Mouse (Mus musculus) splenic B cell, adult 2 months (primary cell): Measurements from ENCODE around the gene Fmn2.

ENCODE experiments used
- DNase-seq: peaks from one replicate; pipeline ENCODE4 v3.0.0-alpha.2; 2011; ENCODE audit warnings: low read depth, low spot score
- H3K27me3 ChIP-seq: 2 replicates; pipeline ENCODE4 v1.6.1; 2012; ENCODE audit warnings: mild to moderate bottlenecking, low read length, moderate library complexity, mixed read lengths; ENCODE audit not compliant: control insufficient read depth, poor library complexity, insufficient read depth, severe bottlenecking
- H3K36me3 ChIP-seq: 2 replicates; pipeline ENCODE4 v1.6.1; 2012; ENCODE audit warnings: mild to moderate bottlenecking, low read length, moderate library complexity, mixed read lengths; ENCODE audit not compliant: control insufficient read depth, poor library complexity, insufficient read depth, severe bottlenecking

Gene Fmn2

DNA sequence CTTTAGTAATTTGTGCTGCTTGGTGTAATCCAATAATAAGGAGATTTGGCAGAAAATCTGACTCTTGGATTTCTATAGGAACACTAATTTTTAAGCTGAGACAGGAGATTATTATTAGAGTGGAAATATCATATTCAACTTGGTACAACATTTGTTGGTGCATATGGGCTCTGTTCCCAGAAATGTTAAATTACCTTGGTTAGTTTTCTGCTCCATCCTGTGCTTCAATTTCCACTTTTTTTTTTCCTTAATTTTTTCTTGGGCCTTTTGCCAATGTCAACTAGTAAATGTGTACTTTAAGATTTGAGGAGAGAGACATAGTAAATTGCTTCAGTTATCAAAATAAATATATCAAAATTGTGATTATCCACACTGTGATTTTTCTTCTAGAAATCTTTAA lies 163.5 kb downstream of the Fmn2 start:
- no peaks in the 10 kb centered on the region for H3K27me3 ChIP-seq
- no peaks in the 10 kb centered on the region for H3K36me3 ChIP-seq
- DNase-seq = no peak

DNA sequence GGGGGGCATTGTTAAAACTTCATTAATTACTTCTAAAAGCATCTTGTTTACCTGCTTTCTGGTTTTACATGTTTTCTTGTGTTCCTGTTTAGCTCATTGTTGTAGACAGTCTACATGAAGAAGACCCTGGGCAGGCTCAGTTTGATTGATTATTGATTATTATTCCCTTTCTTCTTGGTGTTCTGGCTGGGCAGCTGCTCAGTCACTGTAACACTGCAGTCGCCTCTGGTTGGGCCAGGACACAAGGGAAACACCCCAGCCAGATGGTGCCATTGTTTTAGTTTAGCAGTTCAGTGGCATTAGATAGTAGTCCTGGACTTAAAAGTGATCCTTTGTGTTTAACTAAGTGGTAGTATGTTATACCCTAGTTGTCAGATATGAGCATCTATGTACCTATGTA lies 167.5 kb downstream of the Fmn2 start:
- no peaks in the 10 kb centered on the region for H3K27me3 ChIP-seq
- no peaks in the 10 kb centered on the region for H3K36me3 ChIP-seq
- DNase-seq = no peak

DNA sequence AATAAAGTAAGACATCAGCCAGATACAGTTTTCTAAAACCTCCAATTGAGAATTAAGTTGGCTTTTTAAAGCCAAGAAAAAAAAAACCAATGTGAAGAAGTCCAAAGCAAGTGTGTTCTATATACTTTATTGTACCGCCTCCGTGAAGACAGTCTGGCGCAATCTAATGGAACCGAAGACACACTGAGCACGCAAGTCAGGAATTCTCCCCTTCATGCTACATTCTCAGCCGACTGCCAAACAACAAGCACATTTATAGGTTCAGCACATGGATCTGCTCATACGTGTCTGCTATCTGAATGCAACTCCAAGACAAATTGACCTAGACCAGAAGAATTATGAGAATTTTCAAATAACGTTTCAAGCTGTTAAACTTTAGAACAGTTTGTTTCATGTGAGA lies 169.2 kb downstream of the Fmn2 start:
- no peaks in the 10 kb centered on the region for H3K36me3 ChIP-seq
- DNase-seq = no peak
- no peaks in the 10 kb centered on the region for H3K27me3 ChIP-seq

DNA sequence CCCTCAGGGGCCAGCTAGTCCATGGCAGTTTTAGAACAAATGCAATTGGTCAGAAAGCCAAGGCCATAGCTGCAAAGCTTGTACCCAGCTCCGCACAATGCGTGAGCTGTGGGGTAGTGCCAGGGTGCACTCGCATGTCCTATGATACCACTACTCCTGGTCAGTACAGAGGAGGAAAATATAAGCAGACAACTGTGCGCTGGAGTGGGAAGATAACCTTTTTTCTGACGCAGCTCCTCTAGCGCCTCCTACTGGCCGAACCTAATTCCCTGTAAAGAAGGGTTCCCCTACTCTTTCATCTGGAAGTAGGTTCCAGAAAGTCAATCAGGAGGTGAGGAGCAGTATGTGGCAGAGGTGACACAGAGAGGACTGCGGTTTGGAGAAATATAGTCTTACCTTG lies 173.0 kb downstream of the Fmn2 start:
- DNase-seq = peak; percentile 6

DNA sequence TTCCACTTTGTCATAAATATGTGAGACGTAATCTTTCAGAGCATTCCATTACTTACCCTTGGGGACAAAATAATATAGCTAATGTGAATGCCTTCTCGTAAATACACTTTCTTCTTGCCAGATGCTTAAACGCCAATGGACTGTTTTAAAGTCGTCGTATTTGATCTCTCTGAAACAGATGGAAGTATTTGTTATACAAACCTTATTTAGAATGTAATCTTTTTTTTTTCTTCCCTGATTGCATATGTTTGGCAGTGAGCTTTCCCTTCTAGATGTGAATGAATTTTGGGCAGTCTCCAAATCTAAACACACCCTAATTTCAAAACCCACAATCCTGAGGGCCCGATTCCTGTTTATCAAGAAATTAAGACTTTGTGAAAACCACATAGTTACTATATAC lies 173.7 kb downstream of the Fmn2 start:
- no peak for DNase-seq
- no peaks in the 10 kb centered on the region for H3K27me3 ChIP-seq
- no peaks in the 10 kb centered on the region for H3K36me3 ChIP-seq

More for the DNA sequence above, 173.0 kb downstream of the Fmn2 start:
- H3K36me3 ChIP-seq = no peaks in the 10 kb centered on the region
- H3K27me3 ChIP-seq = no peaks in the 10 kb centered on the region

DNA sequence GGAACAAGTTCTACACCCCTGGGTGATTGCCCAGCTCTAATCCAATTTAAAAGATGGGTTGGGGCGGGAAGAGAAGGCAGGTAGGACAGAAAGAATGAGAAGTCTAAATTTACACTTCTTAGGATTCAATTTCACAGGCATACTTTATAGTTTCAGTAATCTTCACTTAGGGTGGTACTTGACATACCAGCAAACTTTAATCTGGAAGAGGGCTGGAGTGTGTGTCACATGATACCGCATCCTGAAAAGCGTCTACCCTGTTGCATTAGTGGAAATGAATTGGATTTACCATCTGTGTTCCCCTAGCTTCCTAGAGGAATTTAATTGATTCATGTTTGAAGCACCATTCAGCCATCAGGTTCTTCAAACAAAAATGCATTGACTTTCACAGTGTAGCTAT lies 174.6 kb downstream of the Fmn2 start:
- DNase-seq = no peak
- Histone ChIP-seq H3K27me3 (no peaks in the 10 kb centered on the region), H3K36me3 (no peaks in the 10 kb centered on the region)

DNA sequence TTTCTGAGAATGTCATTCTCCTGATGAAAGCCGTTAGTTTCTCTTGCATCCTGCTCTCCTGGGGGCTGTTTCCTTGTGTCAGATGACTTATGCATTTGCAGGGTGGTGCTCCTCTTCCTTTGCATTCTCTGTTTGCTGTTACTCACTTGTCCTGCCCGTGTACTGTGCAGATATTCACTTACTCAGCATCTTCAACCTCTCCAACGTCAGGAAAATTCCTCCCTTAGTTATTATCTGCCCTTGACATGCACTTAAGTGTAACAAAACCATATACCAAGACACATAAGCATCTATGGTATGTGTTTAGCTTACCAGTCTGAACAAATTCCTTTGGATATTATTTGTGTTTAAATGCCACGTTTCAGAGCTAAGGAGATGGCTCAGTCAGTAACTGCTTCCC lies 175.6 kb downstream of the Fmn2 start:
- no peaks in the 10 kb centered on the region for H3K36me3 ChIP-seq
- H3K27me3 ChIP-seq = no peaks in the 10 kb centered on the region
- no peak for DNase-seq

DNA sequence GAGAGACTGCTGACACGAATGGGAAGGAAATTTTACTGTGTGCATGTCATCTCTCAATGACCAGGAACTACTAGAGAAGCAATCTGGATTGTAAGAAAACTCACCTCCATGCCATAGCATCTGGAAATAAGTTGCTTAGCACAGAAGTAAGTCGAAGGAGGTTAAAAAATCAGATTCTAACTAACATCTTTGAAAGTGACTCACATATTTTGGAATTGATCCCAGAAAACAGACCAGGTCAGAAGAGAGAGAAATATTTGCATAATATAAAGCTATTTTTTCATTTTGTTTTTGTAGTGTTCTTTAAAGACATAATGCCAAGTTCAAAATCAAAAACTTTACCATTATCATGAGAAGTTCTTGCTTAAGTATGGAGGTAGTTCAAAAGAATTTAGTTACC lies 187.7 kb downstream of the Fmn2 start:
- Histone ChIP-seq H3K27me3 (no peaks in the 10 kb centered on the region), H3K36me3 (no peaks in the 10 kb centered on the region)
- no peak for DNase-seq

DNA sequence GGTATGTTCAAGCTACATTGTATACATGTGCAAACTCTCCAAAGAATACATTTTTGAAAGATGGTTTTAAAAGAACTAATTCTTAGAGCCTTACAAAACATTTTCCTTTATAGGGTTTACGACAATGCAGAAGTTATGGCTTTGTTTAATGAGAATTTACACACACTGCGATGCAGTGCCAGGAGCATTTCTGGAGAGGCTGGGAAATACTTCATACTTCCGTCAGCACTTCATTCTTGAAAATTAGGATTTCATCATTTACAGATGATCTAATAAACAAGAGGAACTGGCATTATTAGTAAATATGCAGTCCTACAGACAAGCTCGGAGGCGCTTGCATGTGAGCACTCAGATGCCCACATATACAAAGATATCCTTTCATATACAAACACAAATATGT lies 199.2 kb downstream of the Fmn2 start:
- H3K27me3 ChIP-seq = no peaks in the 10 kb centered on the region
- no peaks in the 10 kb centered on the region for H3K36me3 ChIP-seq
- DNase-seq = no peak

DNA sequence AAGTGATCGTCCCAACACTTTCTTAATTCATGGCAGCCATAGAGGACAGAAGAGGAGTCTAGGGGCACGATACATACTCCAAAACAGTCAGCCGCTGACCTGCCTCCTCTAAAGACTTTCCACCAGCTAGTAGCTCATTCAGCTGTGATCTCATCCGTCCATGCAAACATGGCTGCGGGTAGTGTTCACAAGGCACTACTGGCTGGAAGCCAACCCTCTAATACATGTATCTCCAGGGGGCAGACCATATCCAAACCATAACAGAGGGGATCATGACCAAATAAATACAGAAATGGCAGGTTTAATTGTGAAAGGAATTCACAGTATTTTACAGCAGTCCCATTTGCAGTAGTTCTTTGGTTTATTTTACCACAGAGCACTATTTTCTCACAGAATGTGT lies 200.2 kb downstream of the Fmn2 start:
- no peaks in the 10 kb centered on the region for H3K27me3 ChIP-seq
- DNase-seq = no peak
- no peaks in the 10 kb centered on the region for H3K36me3 ChIP-seq

DNA sequence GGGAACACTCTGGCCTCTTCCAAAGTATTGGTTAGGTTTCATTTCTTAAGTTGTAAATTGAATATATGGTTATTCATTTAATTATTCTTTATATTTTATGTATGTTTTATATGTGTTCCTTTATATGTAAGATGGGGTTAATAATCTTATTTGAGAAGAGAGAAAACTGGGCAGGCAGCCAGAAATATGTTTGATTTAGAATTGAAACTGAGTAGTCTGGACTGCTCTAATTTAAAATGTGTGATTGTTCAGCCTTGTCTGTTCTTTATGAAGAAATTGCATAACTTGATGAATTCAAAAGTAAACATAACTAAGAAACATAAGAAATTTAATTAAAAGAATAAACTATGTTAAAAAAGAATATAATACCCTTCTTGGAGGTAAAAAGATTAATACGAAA lies 202.3 kb downstream of the Fmn2 start:
- no peak for DNase-seq
- no peaks in the 10 kb centered on the region for H3K36me3 ChIP-seq

DNA sequence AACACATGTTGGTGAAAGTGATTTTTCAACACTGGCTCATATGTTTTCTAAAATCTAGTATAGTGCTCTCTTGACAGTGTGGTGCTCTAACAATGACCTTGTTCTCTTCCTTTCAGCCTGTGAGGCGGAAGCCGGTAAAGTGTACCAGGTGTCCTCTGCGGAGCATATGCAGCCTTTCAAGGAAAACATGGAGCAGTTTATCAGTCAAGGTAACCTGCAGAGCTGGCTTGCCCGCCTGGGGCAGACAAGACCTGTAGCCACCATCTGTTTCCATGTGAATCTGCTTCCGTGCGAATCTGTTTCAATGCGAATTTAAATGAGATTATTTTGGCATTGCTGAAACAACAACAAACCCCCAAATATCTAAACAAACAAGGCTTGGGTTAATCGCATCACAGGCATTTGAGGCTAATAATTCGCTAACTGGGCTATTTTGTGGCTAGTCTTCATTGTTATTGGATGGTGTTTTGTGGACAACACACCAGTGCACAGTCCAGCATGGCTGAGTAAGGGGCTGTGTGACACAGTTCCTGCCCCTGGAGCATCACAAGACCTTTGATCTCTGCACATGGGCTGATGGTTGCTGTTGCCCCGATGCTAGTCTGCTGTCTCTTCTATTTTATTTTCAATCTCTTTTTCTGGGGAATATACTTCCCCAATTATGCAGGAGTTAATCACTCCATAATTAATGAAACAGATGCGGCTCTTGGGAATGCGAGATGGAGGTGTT lies 218.3 kb downstream of the Fmn2 start:
- Histone ChIP-seq H3K36me3 (no peaks in the 10 kb centered on the region), H3K27me3 (no peaks in the 10 kb centered on the region)
- DNase-seq = no peak

More for the DNA sequence above, 202.3 kb downstream of the Fmn2 start:
- H3K27me3 ChIP-seq = no peaks in the 10 kb centered on the region

DNA sequence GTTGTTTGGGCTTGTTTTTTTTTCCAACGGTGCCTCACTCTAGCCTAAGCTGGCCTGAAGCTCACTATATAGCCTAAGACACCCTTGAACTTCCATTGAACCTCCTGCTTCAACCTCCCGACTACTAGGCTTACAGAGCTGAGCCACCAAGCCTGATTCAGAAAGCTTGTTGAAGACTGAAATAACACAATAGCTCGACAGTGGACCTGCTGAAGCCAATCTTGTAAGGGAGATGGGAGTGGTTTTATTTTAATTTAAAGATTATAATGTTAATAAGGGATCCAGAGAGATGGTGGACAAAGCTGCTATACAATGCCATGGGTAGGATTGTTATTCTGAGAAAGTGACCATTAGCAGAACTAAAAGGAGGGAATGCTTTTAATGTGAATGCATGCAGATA lies 227.1 kb downstream of the Fmn2 start:
- DNase-seq = no peak
- Histone ChIP-seq H3K36me3 (no peaks in the 10 kb centered on the region), H3K27me3 (no peaks in the 10 kb centered on the region)

DNA sequence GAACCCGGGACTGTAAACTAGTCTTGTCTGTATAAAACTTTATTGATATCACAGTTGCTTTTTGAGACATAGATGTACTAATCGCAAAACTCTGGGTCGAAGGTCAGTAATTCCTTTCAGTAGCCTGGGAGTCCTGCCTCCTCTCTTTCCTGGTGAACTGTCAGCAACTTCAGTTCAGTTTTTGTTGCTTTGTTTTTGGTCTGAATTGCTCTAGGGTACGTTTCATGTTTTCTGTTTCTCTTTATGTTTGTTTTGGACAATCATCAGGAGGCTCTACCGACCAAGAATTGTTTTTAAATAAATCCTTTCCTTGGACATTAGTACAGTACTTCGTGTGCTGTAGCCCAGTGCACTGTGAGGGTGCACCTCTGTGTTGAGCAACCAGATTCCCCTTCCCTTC lies 231.1 kb downstream of the Fmn2 start:
- no peak for DNase-seq
- no peaks in the 10 kb centered on the region for H3K27me3 ChIP-seq
- H3K36me3 ChIP-seq = no peaks in the 10 kb centered on the region

DNA sequence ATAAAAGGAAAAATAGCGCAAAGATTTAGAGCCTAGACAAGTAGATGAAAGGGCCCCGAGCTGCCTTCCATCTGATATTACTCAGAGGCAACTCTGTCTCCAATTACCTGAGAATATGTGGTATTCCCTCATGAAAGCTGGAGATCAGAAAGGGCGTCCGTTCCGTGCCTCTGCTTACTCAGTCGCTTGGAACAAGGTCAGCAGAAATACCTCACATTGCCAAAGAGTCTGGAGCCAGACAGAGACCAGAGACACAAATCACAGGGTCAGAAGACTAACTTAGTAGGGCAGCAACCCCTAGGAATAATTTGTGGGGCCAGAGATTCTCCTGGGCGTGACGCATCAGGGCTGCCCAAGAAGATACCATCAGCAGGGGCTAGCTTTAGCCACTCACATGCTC lies 237.3 kb downstream of the Fmn2 start:
- no peak for DNase-seq
- Histone ChIP-seq H3K27me3 (no peaks in the 10 kb centered on the region), H3K36me3 (no peaks in the 10 kb centered on the region)

DNA sequence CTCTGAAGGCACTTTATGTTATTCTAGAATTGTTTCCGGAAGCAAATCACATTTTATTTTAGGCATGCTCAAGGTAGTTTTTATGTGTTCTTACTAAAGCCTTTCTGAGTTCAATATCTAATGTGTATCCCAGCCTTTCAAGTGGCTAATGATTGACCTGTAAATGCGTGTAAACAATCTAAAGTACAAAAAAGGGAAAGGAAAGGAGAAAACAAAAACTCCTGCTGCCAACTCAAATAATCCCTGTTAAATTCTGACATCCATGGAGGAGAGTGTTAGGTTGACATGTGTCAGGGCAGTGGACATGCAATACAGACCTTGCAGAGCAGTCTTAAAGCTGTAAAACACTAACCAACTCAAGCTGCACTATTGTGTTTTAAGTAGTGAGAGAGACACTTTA lies 241.0 kb downstream of the Fmn2 start:
- Histone ChIP-seq H3K27me3 (no peaks in the 10 kb centered on the region), H3K36me3 (no peaks in the 10 kb centered on the region)
- no peak for DNase-seq
